Mouse (Mus musculus) cerebellum, postnatal 4 days (tissue): ENCODE measurements around the gene Id1.

Source experiments
- DNase-seq, 2 experiments: peaks; one replicate each; pipeline ENCODE4 v3.0.0; 2022; ENCODE audit warnings: low spot score in 2 of 2, mixed read lengths in 1 of 2

Gene Id1

DNA sequence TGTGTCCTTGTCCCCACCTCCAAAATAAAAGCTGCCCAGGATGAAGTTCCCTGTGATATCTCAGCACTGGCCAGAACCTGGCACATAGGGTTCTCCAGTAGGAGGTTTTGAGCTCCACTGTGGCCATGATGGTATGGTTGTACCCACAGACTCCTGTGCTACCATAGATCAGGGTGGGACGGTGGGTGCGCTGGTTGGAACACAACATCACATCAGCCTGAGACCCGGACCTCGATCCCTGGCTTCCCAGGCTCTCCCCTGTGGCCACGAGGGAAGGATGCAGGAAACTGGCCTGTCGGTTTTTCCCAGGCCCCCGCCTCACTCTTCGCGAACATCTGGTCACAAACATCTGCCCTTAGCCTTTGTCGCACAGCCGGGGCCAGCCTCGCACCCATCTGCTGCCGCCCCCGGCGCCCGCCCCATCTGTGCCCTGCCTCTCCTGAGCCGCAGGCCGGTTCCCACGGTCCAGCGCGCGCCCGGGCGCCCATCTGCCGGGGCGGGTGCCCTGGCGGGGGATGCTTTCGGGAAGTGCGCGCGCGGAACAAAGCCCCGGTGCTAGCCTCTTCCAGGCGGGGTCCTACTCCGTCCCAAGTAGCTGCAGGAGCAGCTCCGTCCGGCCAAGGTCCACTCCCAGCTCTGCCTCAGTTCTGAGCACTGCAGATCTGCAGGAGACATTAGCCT is 12.3 kb upstream of the Id1 start:
- DNase-seq: peak in 1 of 2 experiments; percentile 51

DNA sequence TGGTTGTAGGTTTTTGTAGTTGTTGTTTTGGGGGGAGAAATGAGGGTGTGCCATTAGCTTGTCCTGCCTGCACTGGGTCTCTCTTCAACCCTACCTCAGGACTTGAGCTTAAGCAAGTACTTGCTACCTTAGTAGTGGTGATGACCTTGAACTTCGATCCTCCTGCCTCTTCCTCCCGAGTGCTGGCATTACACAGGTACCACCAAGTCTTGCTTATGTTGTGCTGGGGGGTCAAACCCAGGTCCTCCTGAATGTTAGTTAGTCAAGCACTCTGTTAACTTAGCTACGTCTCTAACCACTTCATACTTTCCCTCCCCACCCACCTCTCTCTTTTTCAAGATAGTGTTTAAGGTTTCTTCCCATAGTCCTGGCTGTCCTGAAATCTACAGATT is 11.7 kb upstream of the Id1 start:
- no peak for DNase-seq

DNA sequence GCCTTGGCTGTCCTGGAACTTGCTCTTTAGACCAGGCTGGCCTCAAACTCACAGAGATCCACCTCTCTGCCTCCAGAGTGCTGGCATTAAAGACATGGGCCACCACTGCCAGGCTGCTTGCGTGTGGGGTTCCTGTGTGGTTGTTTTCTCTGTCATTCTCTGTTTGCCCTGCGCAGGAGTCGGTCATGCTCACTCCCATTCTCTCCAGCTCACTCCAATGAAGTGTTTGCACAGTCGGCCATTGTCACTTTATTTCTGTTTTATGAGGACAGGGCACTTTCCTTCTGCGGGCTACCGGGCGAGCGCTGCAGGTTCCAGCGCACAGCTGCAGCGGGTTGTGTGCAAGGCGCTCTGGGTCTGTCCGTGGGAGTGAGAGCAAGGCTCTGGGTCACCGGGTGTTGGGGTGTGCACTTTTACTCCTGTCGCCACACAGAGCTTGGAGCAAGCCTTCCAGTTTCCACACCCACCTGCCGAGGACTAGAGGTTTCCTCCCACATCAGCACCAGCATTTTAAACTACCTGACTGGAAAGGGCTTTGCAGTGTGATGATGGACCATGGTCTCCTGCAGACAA is 10.8 kb upstream of the Id1 start:
- DNase-seq: no peak

DNA sequence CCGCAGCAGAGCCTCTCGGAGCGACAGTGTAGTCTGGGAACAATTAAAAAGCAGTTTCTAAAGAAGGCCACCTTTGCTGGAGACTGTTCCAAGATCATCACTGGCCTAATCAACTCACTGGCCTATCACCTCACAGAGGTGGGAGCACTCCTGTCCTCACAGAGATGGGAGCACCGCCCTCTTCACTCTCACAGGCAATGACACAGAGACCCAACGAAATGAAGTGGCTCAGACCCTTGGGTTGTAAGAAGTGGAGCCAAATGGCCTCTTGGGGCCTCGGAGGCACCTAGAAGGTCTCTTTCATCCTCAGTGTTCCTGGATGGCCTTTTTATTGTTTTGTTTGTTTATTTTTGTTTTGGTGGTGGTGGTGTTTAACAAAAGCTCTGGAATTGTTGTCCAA is 9.8 kb upstream of the Id1 start:
- no peak for DNase-seq

DNA sequence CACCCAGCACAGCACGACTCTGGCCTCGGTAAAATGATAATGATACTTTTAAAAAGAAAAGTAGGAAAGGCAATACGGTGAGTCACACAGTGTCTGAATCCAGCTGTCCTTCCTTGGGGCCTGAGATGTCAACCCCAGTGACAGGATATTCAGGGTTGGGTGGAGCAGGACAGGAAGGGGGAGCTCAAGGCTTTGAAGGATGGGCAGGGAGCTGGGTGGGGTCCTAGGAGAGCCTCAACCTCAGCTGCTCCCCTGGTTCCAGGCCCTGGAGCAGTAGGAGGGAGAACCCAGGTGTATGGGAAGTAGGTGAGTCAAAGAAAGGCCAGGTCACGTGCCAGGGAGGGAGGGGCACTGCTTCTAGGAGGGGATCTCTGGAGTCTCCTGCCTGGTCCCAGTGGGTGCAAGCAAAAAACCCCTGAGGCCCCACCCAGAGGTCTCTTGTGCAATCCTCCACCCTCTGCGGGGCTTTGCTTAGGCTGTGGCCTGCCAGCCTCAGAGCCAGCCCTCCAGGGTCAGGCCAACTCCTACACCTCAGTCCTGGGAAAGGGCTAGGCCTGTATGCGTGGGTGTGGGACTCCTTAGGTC is 9.2 kb upstream of the Id1 start:
- no peak for DNase-seq

DNA sequence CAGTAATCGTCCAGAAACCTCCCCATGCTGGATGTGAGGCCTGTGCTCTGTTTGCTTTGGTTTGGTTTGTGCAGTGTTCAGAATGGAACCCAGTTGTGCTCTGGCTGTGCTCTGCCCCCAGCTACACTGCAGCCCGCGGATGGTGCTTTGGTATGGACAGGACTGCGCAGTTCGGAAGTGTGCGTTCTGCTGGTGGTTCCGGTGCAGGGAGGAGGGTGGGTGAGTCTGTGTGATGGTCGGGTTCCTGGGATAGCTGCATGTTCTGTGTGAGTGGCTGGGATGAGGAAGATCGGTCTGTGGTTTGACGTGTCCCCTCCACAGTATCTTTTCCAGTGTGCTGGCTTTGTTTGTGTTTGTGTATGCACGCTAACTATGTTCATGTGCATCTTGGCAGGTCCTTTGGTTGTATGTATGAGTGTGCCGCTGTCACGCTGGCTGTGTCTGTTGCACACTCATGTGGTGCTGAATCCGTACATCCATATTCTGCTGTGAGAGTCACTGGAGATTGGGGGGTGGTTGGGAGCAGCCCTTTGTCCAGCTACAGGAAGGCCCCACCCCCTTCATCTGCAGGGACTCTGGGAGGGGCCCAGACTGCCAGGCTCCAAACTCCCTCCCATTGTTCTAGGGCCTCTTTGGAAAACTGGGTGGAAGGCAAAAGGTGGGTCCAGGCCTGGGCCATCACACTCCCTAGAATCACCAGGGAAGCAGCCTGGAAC is 8.1 kb upstream of the Id1 start:
- no peak for DNase-seq

DNA sequence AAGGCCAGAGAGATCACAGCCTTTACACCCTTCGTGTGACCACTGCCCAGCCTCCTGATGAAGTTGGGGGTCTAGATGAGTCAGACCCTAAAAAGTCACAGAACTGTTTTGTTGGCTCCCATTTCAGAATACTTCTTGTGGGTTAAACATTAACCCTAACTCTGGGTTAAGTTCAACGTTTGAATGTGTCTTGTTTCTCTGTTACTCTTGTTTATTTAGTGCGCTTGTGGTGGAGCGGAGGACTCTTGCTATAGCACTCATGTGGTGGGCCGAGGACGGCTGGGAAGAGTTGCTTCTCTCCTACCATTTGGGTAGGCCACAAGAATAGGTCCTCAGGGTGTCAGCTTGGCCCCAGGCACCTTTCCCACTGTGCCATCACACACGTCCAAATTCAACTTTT is 7.5 kb upstream of the Id1 start:
- DNase-seq: no peak

DNA sequence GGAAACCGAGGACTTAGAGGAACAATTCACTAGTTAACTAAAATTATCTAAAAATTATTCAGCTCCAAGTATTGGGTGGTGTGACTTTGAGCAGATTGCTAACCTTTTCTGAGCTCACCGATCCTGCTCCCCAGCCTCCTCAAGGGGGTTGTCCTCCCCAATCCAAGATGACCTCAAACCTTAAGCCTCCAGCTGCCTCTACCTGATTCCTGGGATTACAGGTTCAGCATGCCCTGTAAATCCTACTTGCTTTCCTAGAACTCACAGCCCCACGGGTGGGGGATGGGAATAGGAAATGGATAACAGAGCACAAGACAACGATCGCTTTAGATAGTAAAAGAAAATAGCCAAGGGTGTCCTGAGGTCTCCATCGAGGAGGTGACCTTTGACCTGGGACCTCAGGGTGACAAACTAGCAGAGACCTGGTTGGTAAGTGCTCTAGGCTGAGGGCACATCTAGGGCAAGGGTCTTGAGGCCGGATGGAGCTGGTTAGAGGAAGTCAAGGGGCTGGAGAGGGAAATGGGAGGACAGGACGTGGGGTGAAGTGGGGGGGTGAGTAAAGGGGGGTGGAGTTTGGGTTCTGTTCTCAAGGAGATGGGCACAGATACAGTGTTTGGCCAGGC is 6.9 kb upstream of the Id1 start:
- DNase-seq: no peak

DNA sequence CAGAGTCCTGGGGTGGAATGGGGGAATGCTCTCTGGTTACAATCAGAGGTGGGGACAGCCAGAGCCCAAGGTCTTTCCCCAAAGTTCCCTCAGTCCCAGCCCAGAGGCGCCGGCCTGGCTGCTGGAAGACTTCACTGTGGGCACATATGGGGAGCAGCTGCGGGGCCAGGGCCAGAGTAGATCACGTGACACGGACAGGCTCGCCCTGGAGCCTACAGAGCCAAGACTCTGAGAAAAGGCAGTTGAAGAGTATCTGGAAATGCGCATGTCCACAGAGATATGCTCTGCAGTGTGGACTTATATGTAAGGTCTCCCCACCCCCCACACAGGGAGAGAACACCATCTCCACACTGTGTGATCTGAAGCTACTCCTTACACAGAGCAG is 6.4 kb upstream of the Id1 start:
- DNase-seq: no peak

DNA sequence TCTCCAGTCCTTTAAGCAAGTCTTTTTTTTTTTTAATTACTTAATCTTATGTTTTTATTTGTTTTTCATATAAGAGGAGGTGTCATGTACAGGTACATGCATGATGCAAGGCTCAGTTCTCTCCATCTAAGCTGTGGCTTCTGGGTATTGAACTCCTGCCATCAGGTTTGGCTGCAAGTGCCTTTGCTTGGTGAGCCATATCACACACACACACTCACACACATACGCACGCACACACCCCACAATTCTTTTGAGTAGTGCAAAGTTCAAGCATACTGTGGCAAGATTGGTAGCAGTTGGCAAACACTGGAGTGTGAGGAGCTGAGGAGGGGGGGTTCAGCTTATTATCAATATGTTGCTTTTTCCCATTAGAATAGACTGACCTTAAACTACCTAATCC is 2.9 kb upstream of the Id1 start:
- no peak for DNase-seq

DNA sequence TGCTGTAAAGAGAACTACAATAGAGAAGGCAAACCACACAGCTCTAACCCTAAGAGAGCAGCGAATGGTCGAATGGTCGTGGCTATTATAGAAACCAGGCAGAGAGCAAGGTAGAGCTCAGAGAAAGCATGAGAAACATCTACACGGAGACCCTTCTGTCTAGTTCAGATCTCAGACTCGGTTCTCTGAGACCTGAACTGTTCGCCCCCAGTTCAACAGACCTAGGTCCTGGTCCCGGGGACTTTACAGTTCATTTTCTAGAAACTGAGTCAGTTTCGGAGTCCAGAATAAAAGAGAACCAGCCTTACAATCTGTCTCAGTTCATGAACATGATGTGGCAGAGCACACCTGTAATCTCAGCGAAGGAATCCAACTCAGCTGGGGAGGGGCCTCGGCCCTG is 1.6 kb upstream of the Id1 start:
- DNase-seq: no peak

DNA sequence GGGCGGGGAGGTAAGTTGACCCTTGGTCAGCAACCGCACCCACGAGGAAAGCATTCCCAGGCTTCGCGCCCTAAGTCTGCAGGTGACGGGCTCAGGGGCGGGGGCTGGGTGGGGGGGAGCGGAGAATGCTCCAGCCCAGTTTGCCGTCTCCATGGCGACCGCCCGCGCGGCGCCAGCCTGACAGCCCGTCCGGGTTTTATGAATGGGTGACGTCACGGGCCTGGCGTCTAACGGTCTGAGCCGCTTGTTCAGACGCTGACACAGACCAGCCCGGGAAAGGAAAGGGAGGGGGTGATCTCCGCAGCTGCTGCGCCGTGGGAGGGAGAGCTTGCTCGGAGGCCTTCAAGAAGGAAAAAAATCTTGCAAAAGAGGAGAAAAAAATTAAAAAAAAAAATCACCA is 1.1 kb upstream of the Id1 start:
- peak; percentile 80 to 90 for DNase-seq

DNA sequence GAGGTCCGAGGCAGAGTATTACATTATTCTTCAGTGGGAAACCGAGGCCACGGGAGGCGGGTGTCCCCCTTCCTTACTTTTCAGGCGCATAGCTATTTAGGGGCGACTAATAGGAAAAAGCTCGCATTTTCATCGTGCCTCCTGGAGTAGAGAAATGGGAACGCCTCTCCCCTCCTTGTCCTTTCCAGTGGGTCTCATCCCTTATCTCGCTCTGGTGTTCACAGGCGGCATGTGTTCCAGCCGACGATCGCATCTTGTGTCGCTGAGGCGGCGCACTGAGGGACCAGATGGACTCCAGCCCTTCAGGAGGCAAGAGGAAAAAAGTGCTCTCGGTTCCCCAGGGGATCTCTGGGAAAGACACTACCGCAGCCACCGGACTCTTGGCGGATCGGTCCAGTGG is 697 bp downstream of the Id1 start:
- no peak for DNase-seq

DNA sequence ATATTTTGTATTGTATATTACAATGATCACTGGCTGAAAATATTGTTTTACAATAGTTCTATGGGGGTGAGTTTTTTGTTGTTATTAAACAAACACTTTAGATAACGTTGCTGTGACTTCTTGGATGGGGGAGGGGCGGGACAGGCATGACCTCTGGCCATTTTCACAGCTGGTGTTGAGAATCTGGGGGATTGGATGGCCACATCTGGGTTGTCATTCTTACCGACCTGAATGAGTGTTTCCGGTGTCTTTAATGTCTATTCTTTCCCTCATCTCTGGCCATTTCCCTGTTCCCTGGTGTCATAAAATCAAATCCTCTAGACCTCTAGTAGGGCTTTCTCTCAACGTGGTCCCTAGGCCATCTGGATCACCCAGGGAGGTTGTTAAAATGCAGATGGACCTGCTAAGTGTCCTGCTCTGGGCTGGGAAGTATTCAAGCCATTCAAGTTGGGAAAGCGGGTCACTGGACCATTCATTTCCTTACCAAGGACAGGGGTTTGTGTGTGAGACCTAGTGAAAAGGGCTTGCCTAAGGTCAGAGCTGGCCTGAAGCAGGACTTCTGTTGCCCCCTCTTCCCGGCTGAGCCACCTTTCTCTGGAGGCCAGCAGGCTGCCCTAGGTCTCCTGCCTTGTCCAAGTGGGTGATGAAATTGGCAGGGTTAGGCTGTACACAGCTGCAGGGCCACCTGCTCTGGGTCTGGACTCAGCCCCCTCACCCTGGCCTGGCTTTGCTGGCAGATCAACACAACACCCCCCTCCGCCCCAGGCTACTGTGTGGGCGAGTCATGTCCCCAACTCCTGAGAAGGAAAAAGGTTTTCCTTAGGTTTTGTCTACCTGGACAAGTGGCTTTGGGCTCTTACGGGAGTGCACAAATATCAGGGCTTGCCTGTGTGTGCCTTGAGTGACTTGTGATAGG is 1.5 kb downstream of the Id1 start:
- no peak for DNase-seq

DNA sequence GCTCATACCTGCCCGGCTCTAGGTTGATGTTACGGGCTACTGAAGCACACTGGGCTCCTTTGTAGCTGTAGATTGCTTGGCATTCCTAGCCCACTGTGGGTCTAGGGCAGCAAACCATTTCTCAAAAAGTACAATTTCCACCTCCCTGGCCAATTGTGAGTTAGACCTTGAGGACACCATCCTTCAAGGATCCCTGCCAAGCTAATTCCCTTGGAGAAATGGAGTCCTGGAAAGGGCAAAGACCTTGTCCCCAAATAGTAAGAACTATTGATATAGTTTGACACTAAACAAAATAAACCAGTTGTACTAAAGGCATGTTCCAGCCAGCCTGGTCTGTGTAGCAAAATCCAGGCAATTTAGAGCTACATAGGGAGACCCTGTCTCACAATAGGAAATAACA is 2.3 kb downstream of the Id1 start:
- no peak for DNase-seq

DNA sequence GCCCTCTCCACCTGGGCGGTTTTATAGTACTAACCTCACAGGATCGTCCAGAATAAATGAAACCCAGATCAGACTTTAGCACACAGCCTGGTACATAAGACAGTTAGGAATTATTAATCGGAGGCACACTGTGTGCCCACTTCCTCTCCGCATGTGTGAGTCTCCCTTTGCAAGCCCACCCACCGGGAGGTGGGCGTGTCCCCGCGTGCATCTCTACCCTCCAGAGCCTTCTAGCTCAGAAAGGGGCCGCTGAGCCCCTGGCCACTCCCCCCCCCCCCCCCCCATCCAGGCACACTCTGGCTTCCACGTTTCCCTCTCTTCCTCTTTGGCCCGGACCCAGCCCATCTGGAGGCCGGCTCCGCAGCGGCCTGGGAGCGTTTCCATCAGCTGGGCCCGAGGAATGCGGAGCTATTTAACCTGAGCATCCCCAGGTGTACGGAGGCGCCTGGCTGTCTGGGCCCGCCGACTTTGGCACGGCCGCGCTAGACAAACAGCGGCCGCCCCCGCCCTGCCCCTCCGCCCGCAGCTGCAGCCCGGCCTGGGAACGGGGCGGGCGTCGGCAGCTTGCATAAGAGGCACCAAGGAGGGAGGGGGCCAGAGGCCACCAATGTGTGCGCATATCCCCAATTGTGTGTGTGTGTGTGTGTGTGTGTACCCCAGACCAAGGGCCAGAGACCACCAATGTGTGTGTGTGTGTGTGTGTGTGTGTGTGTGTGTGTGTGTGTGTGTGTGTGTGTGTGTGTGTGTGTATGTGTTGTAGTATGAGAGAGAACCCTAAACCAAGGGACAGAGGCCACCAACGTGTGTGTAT is 3.2 kb downstream of the Id1 start:
- peak in 1 of 2 experiments; percentile 53 for DNase-seq

DNA sequence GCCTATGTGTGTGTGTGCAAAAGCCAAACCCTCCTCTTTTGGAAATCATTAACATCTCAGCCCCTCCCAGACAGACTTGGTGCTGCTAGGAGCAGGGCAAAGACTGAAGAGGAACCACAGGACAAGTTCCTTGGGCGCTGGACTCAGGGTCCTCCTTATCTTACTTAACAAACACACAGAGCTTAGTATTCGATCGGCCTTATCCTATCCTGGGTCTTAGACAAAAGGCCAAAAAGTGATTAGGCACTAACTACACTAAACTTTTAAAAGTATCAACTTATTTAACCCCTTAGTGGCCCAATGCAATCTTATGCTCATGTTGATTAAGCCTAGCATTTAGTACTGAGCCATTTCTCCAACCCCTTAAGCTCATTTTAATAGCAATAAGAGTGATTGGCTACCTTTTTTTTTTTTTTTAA is 3.8 kb downstream of the Id1 start:
- no peak for DNase-seq

DNA sequence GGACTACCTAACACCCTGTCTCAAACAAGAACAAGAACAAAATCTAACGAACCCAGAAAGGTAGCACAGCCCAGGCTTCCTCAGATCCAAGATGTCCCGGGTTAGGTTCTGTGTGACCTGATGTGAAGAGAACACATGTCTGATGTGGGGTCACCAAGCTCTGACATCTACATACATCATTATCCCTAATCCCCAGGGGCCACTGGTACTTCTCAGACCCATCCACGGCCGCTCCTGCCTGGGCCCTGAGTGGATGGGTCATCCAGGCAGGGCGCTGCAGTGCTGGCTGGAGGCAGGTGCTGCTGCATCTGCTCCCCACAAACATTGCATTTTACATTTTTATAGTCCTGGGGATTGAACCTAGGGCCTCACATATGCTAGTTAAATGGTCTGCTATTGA is 4.4 kb downstream of the Id1 start:
- no peak for DNase-seq

DNA sequence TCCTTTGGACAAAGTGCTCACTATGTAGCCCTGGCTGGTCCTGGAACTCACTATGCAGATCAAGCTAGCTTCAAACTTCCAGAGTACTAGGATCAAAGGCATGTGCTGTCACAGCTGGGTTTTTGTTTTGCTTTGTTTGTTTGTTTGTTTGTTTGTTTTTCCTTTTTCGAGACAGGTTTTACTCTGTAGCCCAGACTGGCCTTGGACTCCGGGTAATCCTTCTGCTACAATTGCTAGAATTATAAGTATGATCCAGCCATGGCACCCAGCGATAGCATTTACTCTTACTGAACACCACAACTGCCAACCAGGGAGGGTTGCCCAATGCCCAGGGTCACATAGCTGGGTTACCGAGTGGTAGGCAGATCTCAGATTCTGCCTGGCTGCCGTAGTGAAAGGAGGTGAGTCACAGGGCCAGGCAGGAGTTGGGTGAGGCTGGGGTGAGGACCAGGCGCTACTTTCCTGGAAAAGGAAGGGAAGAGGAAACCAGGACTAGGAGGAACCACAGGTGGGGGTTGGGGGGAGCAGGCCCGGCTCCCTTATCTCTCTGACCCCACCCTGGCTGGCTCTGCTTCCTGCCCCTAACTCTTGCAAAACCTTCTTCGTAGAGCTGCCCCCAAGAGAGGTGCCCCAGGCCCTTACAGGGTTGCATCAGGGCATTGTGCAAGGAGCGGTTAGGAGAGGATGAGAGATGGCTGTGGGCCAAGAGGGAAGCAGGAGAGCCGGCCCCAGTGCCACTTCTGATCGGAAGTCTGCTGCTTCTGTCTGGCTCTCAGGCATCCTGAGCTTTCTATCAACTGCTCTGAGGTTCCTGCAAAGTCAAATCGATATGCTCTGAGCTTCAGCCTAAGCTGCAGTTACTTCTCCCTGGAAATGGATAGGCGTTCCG is 5.3 kb downstream of the Id1 start:
- peak in 1 of 2 experiments; percentile 42 for DNase-seq

DNA sequence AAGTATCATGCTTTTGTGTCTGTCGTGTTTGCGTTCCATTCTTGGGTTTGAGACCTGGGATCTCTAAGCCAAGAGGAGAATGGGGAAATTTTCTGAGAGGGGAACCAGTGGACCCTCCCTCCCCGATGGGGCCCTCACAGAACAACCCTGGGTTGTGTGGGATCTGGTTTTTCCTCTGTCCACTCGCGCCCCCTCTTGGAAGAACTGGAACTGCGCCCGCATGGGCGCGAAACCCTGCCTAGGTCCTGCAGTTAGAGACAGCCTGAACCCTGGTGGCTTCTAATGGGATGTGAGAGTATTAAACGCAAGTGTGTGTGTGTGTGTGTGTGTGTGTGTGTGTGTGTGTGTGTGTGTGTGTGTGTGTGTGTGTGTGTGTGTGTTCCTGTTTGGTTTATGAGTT is 6.4 kb downstream of the Id1 start:
- DNase-seq: peak; percentile 66 to 83
